Mouse (Mus musculus): ENCODE data around the gene Tmem106a.
"Not testable (repeated sequence)": the region's sequence is repeated elsewhere in the genome, so short reads cannot be mapped to it uniquely, and the experiment has no call there.

The Tmem106a gene

GRCm38 (mm10) chr11:101582054-101583035 is at the start of gene Tmem106a:
TSS of gene Tmem106a (plus strand) at chr11:101582242.
- DNase-seq: peak; percentile 77 to 84

GRCm38 (mm10) chr11:101543533-101543932 is 38.5 kb upstream of the Tmem106a start:
- DNase-seq: peak in 1 of 2 experiments; percentile 12

GRCm38 (mm10) chr11:101544132-101544531 is 37.9 kb upstream of the Tmem106a start:
- DNase-seq: no peak

DNA sequence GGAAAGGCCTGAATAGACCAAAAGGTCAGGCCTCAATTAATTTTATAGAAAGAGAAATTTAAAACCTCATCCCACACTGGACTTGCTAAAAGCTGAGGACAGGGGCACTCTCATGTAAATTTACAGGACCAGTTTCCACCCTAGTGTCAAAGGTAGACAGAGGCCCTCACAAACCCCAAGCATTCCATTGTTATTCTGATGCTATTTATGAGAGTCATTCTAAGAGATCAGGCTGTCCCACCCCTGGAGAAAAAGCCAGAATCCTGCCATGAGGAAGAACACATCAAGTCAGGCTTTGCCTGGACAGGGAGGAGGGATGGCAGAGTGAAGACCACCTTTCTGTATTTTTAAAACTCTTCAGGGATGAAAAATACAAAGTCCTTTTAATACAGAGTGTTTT is 33.5 kb upstream of the Tmem106a start:
- no peak for DNase-seq

- DNase-seq: peak; percentile 90 to 94
Observed at GRCm38 (mm10) chr11:101551751-101552475, 30.1 kb upstream of the Tmem106a start, which contains the start of the genes Brca1 and Nbr1. TSS of gene Brca1 (minus strand) at chr11:101551955. TSS of gene Nbr1 (plus strand) at chr11:101552149.

GRCm38 (mm10) chr11:101552476-101553300 is 29.4 kb upstream of the Tmem106a start:
- peak; percentile 99 to 100 for DNase-seq

- DNase-seq: no peak
Observed at GRCm38 (mm10) chr11:101553354-101553930, 28.6 kb upstream of the Tmem106a start.

DNA sequence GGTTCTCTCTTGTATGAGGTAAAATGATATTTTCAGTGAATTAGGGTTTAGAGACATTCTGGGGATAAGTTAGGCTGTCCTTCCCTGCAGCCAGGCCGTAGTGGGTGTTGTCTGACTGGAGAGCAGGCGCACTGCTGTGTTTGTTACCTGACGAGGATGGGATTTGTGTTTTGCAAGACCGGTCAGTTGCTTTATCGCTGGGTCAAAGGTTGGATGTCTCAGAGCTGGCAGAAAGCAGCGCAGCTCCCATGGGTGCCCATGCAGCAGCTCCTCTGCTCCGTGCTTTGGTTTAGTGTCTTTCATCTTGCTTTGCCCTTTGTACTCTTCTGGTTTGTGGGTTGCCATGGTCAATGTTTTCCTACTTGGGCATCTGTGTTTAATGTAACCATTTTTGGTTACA is 25.5 kb upstream of the Tmem106a start:
- DNase-seq: no peak

- no peak for DNase-seq
Observed at GRCm38 (mm10) chr11:101556954-101557353, 25.1 kb upstream of the Tmem106a start.

DNA sequence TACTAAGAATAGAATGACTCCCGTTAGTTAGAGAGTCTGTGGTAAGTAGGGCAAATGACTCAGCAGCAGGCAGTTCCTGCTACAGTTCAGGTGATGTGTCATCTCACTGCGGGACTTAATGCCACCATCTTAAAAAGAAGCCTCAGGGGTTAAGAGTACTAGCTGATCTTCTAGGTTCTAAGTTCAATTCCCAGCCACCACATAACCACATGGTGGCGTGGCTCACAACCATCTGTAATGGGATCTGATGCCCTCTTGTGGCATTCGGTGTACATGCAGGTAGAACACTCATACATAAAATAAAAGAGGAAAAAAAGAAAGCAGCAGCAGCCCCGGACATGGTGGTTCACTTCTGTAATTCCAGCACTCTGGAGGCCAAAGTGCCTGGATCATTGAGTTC is 19.7 kb upstream of the Tmem106a start:
- peak; percentile 33 to 55 for DNase-seq

DNA sequence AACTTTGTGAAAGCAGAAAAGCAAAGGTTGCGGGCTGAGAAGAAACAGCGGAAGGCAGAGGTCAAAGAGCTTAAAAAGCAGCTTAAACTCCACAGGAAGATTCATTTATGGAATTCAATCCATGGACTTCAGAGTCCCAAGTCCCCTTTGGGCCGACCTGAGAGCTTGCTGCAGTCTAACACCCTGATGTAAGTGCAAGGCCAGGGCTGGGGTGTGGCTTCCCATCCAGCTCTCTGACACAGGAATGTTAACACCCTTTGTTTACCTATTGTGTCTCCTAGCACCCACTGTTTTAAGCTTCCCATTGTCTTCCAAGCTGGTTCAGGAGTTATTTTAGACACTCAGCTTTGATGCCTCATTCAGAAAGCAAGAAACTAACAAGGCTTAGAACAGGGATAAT is 13.6 kb upstream of the Tmem106a start:
- DNase-seq: no peak

DNA sequence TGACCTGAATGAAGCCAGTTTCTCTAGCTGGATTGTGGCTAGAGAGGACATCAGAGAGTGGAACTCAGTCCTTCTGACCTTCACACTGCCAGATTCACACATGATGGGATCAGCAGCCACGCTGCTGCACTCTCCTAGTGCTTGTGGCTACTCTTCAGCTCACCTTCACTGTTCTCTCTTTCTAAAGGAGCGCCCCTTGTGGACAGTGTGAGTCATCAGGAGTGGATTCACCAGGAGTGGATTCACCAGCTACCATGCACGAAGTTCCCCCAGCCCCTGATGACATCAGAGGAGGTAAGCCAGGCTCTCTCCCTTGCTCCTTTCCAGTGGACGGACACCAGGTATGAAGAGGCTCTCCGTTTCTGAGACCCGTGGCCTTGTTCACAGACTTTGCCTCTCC is 5.9 kb upstream of the Tmem106a start:
- no peak for DNase-seq

GRCm38 (mm10) chr11:101581081-101581764 is 819 bp upstream of the Tmem106a start:
- DNase-seq: no peak

DNA sequence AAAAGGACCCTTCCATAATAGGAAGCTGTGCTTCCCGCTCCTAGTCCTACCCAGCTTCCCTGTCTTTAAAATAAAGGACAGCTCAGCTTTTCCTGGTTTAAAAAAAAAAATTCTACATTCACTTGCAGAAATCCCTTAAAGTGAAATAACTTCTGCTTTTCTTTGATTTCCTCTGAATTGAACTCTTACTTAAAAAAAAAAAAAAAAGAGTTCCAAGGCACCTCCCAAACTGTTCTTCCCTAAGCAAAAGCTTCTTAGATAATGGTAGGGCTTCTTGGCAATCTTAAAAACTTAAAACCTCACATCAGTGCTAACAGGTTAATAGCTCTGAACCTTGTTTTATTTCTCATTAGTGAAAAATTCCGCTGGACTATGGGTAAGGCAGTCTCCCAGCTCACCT is 1.2 kb downstream of the Tmem106a start:
- no peak for DNase-seq

DNA sequence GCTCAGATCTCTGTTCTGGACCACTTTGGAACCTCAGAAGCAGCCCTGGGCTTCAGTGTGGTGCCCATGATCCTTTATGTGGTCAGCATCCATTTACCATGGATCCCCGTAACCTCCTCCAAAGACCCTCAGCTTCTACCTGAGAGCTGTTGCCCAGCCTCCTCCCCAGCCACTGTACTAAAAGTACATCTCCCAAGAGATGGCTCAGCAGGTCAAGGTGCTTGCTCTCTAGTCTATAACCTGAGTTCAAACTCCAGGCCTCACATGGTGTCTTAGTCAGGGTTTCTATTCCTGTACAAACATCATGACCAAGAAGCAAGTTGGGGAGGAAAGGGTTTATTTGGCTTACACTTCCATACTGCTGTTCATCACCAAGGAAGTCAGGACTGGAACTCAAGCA is 3.0 kb downstream of the Tmem106a start:
- not testable (repeated sequence) for DNase-seq

DNA sequence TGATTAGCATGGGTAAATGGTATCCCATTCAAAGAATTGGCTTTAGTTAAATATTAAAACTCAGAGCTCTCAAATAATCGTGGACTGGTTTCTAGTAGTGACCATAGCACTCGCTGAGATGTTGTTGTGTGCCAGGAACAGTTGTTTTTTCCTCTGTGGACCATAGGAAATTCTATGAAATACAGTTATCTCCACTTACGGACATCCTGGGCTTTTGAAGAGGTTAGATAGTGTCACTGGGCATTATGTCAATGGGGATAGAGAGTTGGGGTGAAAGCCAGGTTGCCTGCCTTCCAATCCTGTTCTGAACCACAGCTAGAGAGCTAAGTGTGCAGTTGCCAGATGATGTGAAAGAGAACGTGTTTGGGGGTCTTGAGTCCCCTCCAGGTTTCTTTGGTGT is 3.8 kb downstream of the Tmem106a start:
- DNase-seq: no peak

- peak; percentile 36 to 52 for DNase-seq
Observed at GRCm38 (mm10) chr11:101587676-101588075, 5.6 kb downstream of the Tmem106a start.

DNA sequence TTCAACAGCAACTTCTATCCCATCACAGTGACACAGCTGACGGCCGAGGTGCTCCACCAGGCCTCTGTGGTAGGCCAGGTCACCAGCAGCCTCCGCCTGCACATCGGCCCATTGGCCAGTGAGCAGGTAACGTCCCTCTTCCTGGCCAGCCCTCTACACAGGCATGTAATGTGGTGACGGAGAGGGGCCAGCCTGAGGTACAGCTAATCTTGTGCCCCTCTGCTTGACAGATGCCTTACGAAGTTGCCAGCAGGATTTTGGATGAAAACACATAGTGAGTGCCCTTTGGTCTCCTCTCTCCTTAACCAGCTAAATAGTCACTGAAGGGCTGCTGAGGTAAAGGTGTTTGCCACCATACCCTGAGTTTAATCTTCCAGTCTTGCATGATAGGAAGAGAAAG is 6.8 kb downstream of the Tmem106a start:
- no peak for DNase-seq

- peak; percentile 49 to 51 for DNase-seq
Observed at GRCm38 (mm10) chr11:101589444-101589843, 7.4 kb downstream of the Tmem106a start.

- no peak for DNase-seq
Observed at GRCm38 (mm10) chr11:101589989-101590624, 8.1 kb downstream of the Tmem106a start.

- no peak for DNase-seq
Observed at GRCm38 (mm10) chr11:101599156-101599555, 17.1 kb downstream of the Tmem106a start, which contains the start of gene Gm11634. TSS of gene Gm11634 (minus strand) at chr11:101599256.

All from lung, adult 18-20 months (tissue).